Mouse (Mus musculus): Measurements from ENCODE around the gene Hdgfl3. TPM values are rescaled to one million over a fixed set of nuclear protein-coding genes. Genes with fewer than 3 reads are reported as not detected.
"Not testable (repeated sequence)": the region's sequence is repeated elsewhere in the genome, so short reads cannot be mapped to it uniquely, and the experiment has no call there.

Gene Hdgfl3
- polyA plus RNA-seq, 1 experiment from 2014 or later = 6.3 TPM

- no peak for ATAC-seq
- H3K4me2 ChIP-seq (ENCODE audit: low read depth, low read length) = no peak overlapping the region
- no peak overlapping the region for H3K4me3 ChIP-seq (ENCODE audit: low read length)
- no peak overlapping the region for H3K9ac ChIP-seq (ENCODE audit: low read depth, low read length)
- H3K27ac ChIP-seq (ENCODE audit: low read length) = no peak overlapping the region
- no peaks in the 10 kb centered on the region for H3K36me3 ChIP-seq (ENCODE audit: control insufficient read depth, insufficient read depth, low read length)
- 87% methylated on average over 7 of the region's 7 CpGs for WGBS
- H3K4me1 ChIP-seq (ENCODE audit: control insufficient read depth, insufficient read depth, low read length) = no peaks in the 10 kb centered on the region
- H3K9me3 ChIP-seq (ENCODE audit: control insufficient read depth, low read length) = no peaks in the 10 kb centered on the region
- no peaks in the 10 kb centered on the region for H3K27me3 ChIP-seq (replicated peaks; ENCODE audit: control insufficient read depth, insufficient read depth, low read length)
Measured at GRCm38 (mm10) chr7:81842141-81842540, 92.1 kb downstream of the Hdgfl3 start.

- Histone ChIP-seq H3K27ac (ENCODE audit: low read length) (no peak overlapping the region), H3K4me2 (ENCODE audit: low read depth, low read length) (no peak overlapping the region), H3K4me3 (ENCODE audit: low read length) (no peak overlapping the region), H3K4me1 (ENCODE audit: control insufficient read depth, insufficient read depth, low read length) (no peaks in the 10 kb centered on the region), H3K27me3 (replicated peaks; ENCODE audit: control insufficient read depth, insufficient read depth, low read length) (no peaks in the 10 kb centered on the region), H3K36me3 (ENCODE audit: control insufficient read depth, insufficient read depth, low read length) (no peaks in the 10 kb centered on the region), H3K9me3 (ENCODE audit: control insufficient read depth, low read length) (no peaks in the 10 kb centered on the region), H3K9ac (ENCODE audit: low read depth, low read length) (no peak overlapping the region)
- 81% methylated on average over 6 of the region's 6 CpGs for WGBS
- ATAC-seq = no peak
Measured at GRCm38 (mm10) chr7:81841439-81841838, 92.8 kb downstream of the Hdgfl3 start.

- Histone ChIP-seq H3K36me3 (ENCODE audit: control insufficient read depth, insufficient read depth, low read length) (no peaks in the 10 kb centered on the region), H3K4me3 (ENCODE audit: low read length) (no peak overlapping the region), H3K27ac (ENCODE audit: low read length) (no peak overlapping the region), H3K9me3 (ENCODE audit: control insufficient read depth, low read length) (no peaks in the 10 kb centered on the region), H3K4me1 (ENCODE audit: control insufficient read depth, insufficient read depth, low read length) (no peaks in the 10 kb centered on the region), H3K9ac (ENCODE audit: low read depth, low read length) (no peak overlapping the region), H3K4me2 (ENCODE audit: low read depth, low read length) (no peak overlapping the region), H3K27me3 (replicated peaks; ENCODE audit: control insufficient read depth, insufficient read depth, low read length) (no peaks in the 10 kb centered on the region)
- WGBS = 67% methylated on average over 7 of the region's 7 CpGs
- ATAC-seq = no peak
Measured at GRCm38 (mm10) chr7:81840661-81841181, 93.6 kb downstream of the Hdgfl3 start.

- Histone ChIP-seq H3K27me3 (replicated peaks; ENCODE audit: control insufficient read depth, insufficient read depth, low read length) (no peaks in the 10 kb centered on the region), H3K36me3 (ENCODE audit: control insufficient read depth, insufficient read depth, low read length) (no peaks in the 10 kb centered on the region), H3K9ac (ENCODE audit: low read depth, low read length) (no peak overlapping the region), H3K4me1 (ENCODE audit: control insufficient read depth, insufficient read depth, low read length) (no peaks in the 10 kb centered on the region), H3K27ac (ENCODE audit: low read length) (no peak overlapping the region), H3K4me2 (ENCODE audit: low read depth, low read length) (no peak overlapping the region), H3K4me3 (ENCODE audit: low read length) (no peak overlapping the region), H3K9me3 (ENCODE audit: control insufficient read depth, low read length) (no peaks in the 10 kb centered on the region)
- no peak for ATAC-seq
- WGBS = 59% methylated on average over 6 of the region's 6 CpGs
Measured at GRCm38 (mm10) chr7:81839746-81840145, 94.5 kb downstream of the Hdgfl3 start.

GRCm38 (mm10) chr7:81837771-81838170, 96.5 kb downstream of the Hdgfl3 start:
- H3K27ac ChIP-seq (ENCODE audit: low read length); H3K9me3 ChIP-seq (ENCODE audit: control insufficient read depth, low read length); H3K4me3 ChIP-seq (ENCODE audit: low read length); H3K4me1 ChIP-seq (ENCODE audit: control insufficient read depth, insufficient read depth, low read length); H3K4me2 ChIP-seq (ENCODE audit: low read depth, low read length); H3K9ac ChIP-seq (ENCODE audit: low read depth, low read length); H3K36me3 ChIP-seq (ENCODE audit: control insufficient read depth, insufficient read depth, low read length); ATAC-seq; H3K27me3 ChIP-seq (replicated peaks; ENCODE audit: control insufficient read depth, insufficient read depth, low read length): not testable (repeated sequence)
- 85% methylated on average over 5 of the region's 5 CpGs for WGBS

GRCm38 (mm10) chr7:81835430-81835829, 98.8 kb downstream of the Hdgfl3 start:
- no peaks in the 10 kb centered on the region for H3K36me3 ChIP-seq (ENCODE audit: control insufficient read depth, insufficient read depth, low read length)
- WGBS = 90% methylated on average over 5 of the region's 5 CpGs
- no peak overlapping the region for H3K4me2 ChIP-seq (ENCODE audit: low read depth, low read length)
- no peak overlapping the region for H3K27ac ChIP-seq (ENCODE audit: low read length)
- no peak overlapping the region for H3K4me3 ChIP-seq (ENCODE audit: low read length)
- H3K9ac ChIP-seq (ENCODE audit: low read depth, low read length) = no peak overlapping the region
- H3K9me3 ChIP-seq (ENCODE audit: control insufficient read depth, low read length) = no peaks in the 10 kb centered on the region
- H3K27me3 ChIP-seq (replicated peaks; ENCODE audit: control insufficient read depth, insufficient read depth, low read length) = no peaks in the 10 kb centered on the region
- H3K4me1 ChIP-seq (ENCODE audit: control insufficient read depth, insufficient read depth, low read length) = no peaks in the 10 kb centered on the region
- ATAC-seq = no peak

GRCm38 (mm10) chr7:81834847-81835246, 99.4 kb downstream of the Hdgfl3 start:
- peaks cover 3% of the 10 kb centered on the region; the same call in 1 of the 2 replicates for H3K4me1 ChIP-seq (ENCODE audit: control insufficient read depth, insufficient read depth, low read length)
- H3K4me2 ChIP-seq (ENCODE audit: low read depth, low read length) = no peak overlapping the region
- H3K9me3 ChIP-seq (ENCODE audit: control insufficient read depth, low read length) = no peaks in the 10 kb centered on the region
- H3K27ac ChIP-seq (ENCODE audit: low read length) = no peak overlapping the region
- no peak overlapping the region for H3K9ac ChIP-seq (ENCODE audit: low read depth, low read length)
- H3K27me3 ChIP-seq (replicated peaks; ENCODE audit: control insufficient read depth, insufficient read depth, low read length) = no peaks in the 10 kb centered on the region
- H3K4me3 ChIP-seq (ENCODE audit: low read length) = no peak overlapping the region
- no peak for ATAC-seq
- H3K36me3 ChIP-seq (ENCODE audit: control insufficient read depth, insufficient read depth, low read length) = no peaks in the 10 kb centered on the region

Other genes starting within 250 kb of the Hdgfl3 start
- gene Homer2, start 226.9 kb downstream of the Hdgfl3 start, polyA plus RNA-seq (2015; fragmentation: Nextera tagmentation; extraction: Ambion mirVana) = 43.6 TPM in 2 replicates
- 125 and 135 TPM in 2 replicates for gene Ramac, start 171.5 kb downstream of the Hdgfl3 start, polyA plus RNA-seq (2015; fragmentation: Nextera tagmentation; extraction: Ambion mirVana)
- 56.3 and 59.6 TPM in 2 replicates for gene 3110040N11Rik, start 145.0 kb downstream of the Hdgfl3 start, polyA plus RNA-seq (2015; fragmentation: Nextera tagmentation; extraction: Ambion mirVana)
- gene Btbd1, start 105.0 kb downstream of the Hdgfl3 start, polyA plus RNA-seq (2015; fragmentation: Nextera tagmentation; extraction: Ambion mirVana) = 23.0 and 44.7 TPM in 2 replicates
- not detected in 2 replicates for gene Gm10160, start 78.7 kb downstream of the Hdgfl3 start, polyA plus RNA-seq (2015; fragmentation: Nextera tagmentation; extraction: Ambion mirVana)
- gene Tm6sf1, start 75.5 kb downstream of the Hdgfl3 start, polyA plus RNA-seq (2015; fragmentation: Nextera tagmentation; extraction: Ambion mirVana) = 18.0 TPM in 2 replicates
- 2.1 TPM in 2 replicates for gene Bnc1, start 57.8 kb upstream of the Hdgfl3 start, polyA plus RNA-seq (2015; fragmentation: Nextera tagmentation; extraction: Ambion mirVana)
- 7.9 and 8.7 TPM in 2 replicates for gene Sh3gl3, start 239.4 kb upstream of the Hdgfl3 start, polyA plus RNA-seq (2015; fragmentation: Nextera tagmentation; extraction: Ambion mirVana)

All from intestine, embryonic 16.5 days (tissue).